Mouse (Mus musculus) liver, postnatal 0 days (tissue): ENCODE data around the gene Zdhhc12. TPM values are rescaled to one million over a fixed set of nuclear protein-coding genes. Genes with fewer than 3 reads are reported as not detected.
"Not testable (repeated sequence)": the region's sequence is repeated elsewhere in the genome, so short reads cannot be mapped to it uniquely, and the experiment has no call there.

Experiments used
- ATAC-seq: fragments of 200-750 bp; cut with Nextera tagmentation; 2 replicates; pipeline ENCODE4 v1.8.0; 2017; ENCODE audit warnings: mild to moderate bottlenecking, moderate library complexity
- DNase-seq: peaks from one replicate; pipeline ENCODE4 v3.0.0-alpha.2; 2016
- H3K27ac ChIP-seq: fragments of 300-500 bp; sonication (generic); 2 replicates; pipeline ENCODE4 v1.5.1; 2014; ENCODE audit warnings: antibody characterized with exemption, moderate library complexity, mild to moderate bottlenecking, low read depth
- H3K27me3 ChIP-seq: fragments of 300-500 bp; sonication (generic); 2 replicates; pipeline ENCODE4 v1.6.1; 2014; ENCODE audit warnings: low read length, control low read depth, mixed read lengths; ENCODE audit not compliant: insufficient read depth
- H3K36me3 ChIP-seq: fragments of 300-500 bp; sonication (generic); replicated peaks from 2 replicates; pipeline ENCODE4 v1.6.1; 2014; ENCODE audit warnings: mild to moderate bottlenecking, control low read depth, low read length, moderate library complexity, mixed read lengths; ENCODE audit not compliant: insufficient read depth
- H3K4me1 ChIP-seq: fragments of 300-500 bp; sonication (generic); 2 replicates; pipeline ENCODE4 v1.6.1; 2014; ENCODE audit warnings: antibody characterized with exemption, mild to moderate bottlenecking, control low read depth; ENCODE audit not compliant: insufficient read depth
- H3K4me2 ChIP-seq: fragments of 300-500 bp; sonication (generic); 2 replicates; pipeline ENCODE4 v1.6.1; 2014; ENCODE audit warnings: low read depth, mild to moderate bottlenecking, low read length, moderate library complexity, mixed read lengths
- H3K4me3 ChIP-seq: fragments of 300-500 bp; sonication (generic); 2 replicates; pipeline ENCODE4 v1.5.1; 2014; ENCODE audit warnings: low read depth, low read length
- H3K9ac ChIP-seq: fragments of 300-500 bp; sonication (generic); replicated peaks from 2 replicates; pipeline ENCODE4 v1.6.1; 2014; ENCODE audit warnings: mild to moderate bottlenecking, moderate library complexity
- H3K9me3 ChIP-seq: fragments of 300-500 bp; sonication (generic); 2 replicates; pipeline ENCODE4 v1.6.1; 2016; ENCODE audit warnings: mild to moderate bottlenecking, control low read depth, low read length, mixed read lengths
- CTCF ChIP-seq: sonication (generic); IDR thresholded peaks from 2 replicates; pipeline ENCODE4 v1.5.1; 2016; ENCODE audit warnings: antibody characterized with exemption, low read depth
- EP300 ChIP-seq: IDR thresholded peaks from 2 replicates; pipeline ENCODE4 v1.6.1; 2016; ENCODE audit warnings: antibody characterized with exemption, low read depth, mild to moderate bottlenecking
- WGBS: fragments of 180-500 bp; shearing (Covaris S2); extraction: QIAGEN DNeasy Blood & Tissue Kit; methylation state at CpG from one replicate; pipeline ENCODE4 v1.1.7; 2014; ENCODE audit not compliant: insufficient replicate concordance; 5-methylcytosine and 5-hydroxymethylcytosine counted together
- polyA plus RNA-seq: library from polyadenylated mRNA; unstranded; fragments of >200 nt; fragmentation: Nextera tagmentation; extraction: Ambion mirVana; gene quantifications from 2 replicates; pipeline ENCODE4 v1.2.1, GENCODE M21; 2015

Gene Zdhhc12
- polyA plus RNA-seq, 1 experiment from 2014 or later = 25.1 TPM

DNA sequence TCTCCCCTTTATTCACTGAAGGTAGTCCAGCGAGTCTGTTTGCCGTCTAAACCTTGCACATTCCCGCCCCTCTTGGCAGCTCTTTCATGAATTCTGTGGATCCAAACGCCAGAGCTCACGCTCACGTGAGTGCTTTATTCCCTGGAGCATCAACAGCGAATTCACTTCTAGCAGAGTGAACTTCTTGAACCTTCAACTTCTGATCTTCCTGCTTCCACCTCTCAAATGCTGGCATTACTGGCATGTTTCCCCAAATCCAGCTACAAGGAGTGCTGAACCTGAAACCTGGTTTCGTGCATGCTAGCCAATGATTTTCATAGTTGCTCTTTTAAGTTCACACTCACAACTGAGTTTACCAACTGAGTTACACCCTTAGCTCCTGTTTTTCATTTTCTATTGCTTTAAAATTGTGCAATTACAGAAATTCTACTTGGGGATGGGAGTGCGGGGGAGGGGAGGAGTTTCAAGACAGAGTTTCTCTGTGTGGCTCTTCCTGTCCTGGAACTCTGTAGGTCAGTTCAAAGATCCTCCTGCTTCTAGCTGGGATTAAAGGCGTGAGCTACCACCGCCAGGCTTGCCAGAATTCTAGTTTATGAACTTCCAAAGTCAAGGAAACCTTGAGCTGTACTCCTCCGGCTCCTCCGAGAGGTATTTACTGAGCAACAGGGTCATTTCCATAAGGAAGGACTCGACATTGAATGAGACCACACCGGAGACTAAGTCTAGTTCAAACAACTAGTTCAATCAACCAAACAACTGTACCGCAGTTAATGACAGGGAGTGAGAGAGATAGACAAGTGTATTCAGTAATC, 39.6 kb upstream of the Zdhhc12 start:
- DNase-seq = peak; percentile 38

DNA sequence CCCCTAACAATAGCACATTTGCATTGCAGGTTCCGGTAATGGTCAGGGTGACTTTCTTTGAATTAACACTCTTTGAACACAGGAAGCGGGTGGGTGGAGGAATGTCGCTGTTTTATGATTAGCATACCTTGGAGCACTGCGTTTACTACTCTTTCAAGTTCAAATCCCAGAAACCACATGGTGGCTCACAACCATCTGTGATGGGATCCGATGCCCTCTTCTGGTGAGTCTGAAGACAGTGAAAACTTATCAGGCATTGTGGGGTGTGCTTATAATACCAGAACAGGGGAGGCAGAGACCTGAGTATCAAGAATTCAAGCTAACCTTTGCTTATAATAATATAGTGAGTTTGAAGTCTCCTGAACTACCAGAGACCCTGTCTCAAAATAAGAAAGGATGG, 37.8 kb upstream of the Zdhhc12 start:
- H3K4me3 ChIP-seq = not testable (repeated sequence)
- WGBS = 61% methylated on average over 5 of the region's 5 CpGs

More for the DNA sequence above, 39.6 kb upstream of the Zdhhc12 start:
- H3K4me3 ChIP-seq = peak overlapping the region; percentile 69
- peak overlapping the region; percentile 64 for H3K9ac ChIP-seq
- H3K4me2 ChIP-seq = peak overlapping the region; percentile 87
- ATAC-seq = peak; percentile 49
- H3K4me1 ChIP-seq = peaks cover 16% of the 10 kb centered on the region
- peaks cover 9% of the 10 kb centered on the region; the same call in 1 of the 2 replicates for H3K36me3 ChIP-seq
- no peaks in the 10 kb centered on the region for H3K27me3 ChIP-seq
- no peak for TF ChIP-seq CTCF
- TF ChIP-seq EP300 = no peak; the same call in 1 of the 2 replicates
- H3K27ac ChIP-seq = peak overlapping the region; percentile 91
- 27% methylated on average over 16 of the region's 16 CpGs for WGBS
- no peaks in the 10 kb centered on the region for H3K9me3 ChIP-seq

DNA sequence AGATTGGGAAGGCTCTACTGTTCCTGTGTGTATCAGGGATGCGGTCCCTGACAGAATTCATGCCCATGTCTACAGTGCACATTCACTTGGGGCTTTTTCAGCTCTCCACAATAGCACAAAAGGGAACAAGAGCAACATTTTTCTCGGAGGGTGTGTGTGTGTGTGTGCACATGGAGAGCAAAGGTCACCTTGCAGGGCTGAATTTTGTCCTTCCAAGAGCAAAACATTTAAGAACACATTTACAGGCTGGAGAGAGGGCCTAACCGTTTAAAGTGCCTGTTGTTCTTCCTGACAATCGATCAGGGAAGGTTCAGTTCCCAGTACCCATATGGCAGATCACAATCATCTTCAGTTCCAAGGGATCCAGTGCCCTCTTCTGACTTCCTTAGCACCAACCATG, 36.7 kb upstream of the Zdhhc12 start:
- Histone ChIP-seq H3K9me3 (no peaks in the 10 kb centered on the region), H3K36me3 (no peaks in the 10 kb centered on the region), H3K4me3 (no peak overlapping the region), H3K9ac (no peak overlapping the region), H3K27ac (no peak overlapping the region), H3K4me2 (no peak overlapping the region), H3K27me3 (no peaks in the 10 kb centered on the region), H3K4me1 (peaks cover 17% of the 10 kb centered on the region)
- no peak for DNase-seq
- 65% methylated on average over 4 of the region's 4 CpGs for WGBS
- no peak for ATAC-seq
- TF ChIP-seq EP300 (no peak), CTCF (no peak)

More for the DNA sequence above, 37.8 kb upstream of the Zdhhc12 start:
- H3K9me3 ChIP-seq, H3K36me3 ChIP-seq, H3K27ac ChIP-seq, H3K27me3 ChIP-seq, H3K4me2 ChIP-seq, DNase-seq, H3K9ac ChIP-seq, ATAC-seq: not testable (repeated sequence)
- H3K4me1 ChIP-seq = peaks cover 16% of the 10 kb centered on the region
- peak; percentile 28; the same call in 1 of the 2 replicates for TF ChIP-seq CTCF

DNA sequence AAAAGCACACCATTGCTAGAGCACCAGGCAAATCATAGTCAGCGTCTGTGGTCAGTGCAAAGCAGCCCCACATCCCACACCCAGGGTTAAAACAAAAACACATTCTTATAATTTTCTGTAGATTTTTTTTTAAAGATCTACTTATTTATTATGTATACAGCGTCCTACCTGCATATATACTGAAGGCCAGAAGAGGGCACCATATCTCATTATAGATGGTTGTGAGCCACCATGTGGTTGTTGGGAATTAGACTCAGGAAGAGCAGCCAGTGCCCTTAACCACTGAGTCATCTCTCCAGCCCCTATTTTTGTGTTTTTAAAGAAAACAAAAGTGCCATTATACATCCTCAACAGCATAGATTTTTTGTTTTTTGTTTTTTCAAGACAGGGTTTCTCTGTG, 35.3 kb upstream of the Zdhhc12 start:
- Histone ChIP-seq H3K36me3 (no peaks in the 10 kb centered on the region), H3K9ac (no peak overlapping the region), H3K4me2 (no peak overlapping the region), H3K27ac (no peak overlapping the region), H3K4me1 (peaks cover 16% of the 10 kb centered on the region), H3K4me3 (no peak overlapping the region), H3K9me3 (no peaks in the 10 kb centered on the region), H3K27me3 (no peaks in the 10 kb centered on the region)
- TF ChIP-seq EP300 = no peak
- TF ChIP-seq CTCF = peak; percentile 83
- DNase-seq (no peak), ATAC-seq (no peak)
- 40% methylated on average over 2 of the region's 2 CpGs for WGBS

DNA sequence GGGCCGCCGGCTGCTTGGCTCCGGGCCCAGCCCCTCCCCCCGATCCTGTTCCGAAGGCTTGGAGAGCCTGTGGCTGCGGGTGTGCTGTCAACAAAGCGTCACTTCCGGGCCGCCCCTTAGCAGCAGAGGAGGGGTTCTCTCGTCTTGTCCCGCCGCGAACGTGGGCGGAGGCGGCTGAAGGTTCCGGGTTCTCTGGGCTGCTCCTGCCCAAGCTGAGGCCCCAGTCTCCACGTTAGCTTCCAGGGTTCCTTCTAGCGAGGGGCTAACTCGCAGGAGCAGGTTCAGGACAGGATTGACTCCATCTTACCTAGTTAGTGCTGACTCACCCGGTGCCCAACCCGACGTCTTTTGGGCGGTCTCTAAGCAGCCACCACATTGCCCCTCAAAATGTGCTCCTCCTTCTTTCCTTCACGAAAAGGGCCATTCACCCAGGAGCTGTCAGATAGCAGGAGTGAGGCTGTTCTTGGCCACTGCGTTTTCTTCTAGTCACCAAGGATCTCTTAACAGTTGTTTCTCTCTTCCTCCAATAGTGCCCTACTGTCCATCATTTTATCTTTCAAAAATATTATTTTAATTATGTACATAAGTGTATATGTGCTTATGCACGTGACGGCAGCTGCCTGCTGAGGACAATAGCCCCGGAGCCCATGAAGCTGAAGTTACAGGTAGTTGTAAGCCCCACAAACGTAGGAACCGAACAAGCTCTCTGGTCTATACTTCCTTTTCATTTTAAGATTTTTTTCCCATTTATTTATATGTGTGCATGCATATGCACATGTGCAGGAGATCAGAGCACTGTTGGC, 31.2 kb upstream of the Zdhhc12 start, which contains the start of gene Zer1:
Gene Zer1 (minus strand): TSS at position 114 of the 803 bp plus-strand sequence.
- Histone ChIP-seq H3K27me3 (no peaks in the 10 kb centered on the region), H3K4me1 (peaks cover 17% of the 10 kb centered on the region), H3K27ac (peak within 1 kb of the TSS; percentile 92), H3K9me3 (no peaks in the 10 kb centered on the region), H3K9ac (peak within 1 kb of the TSS; percentile 85), H3K36me3 (0 out of 2 replicates have a peak, but pooled peaks cover 3% of the 10 kb centered on the region), H3K4me3 (peak within 1 kb of the TSS; percentile 66), H3K4me2 (peak within 1 kb of the TSS; percentile 96)
- ATAC-seq (peak; percentile 98), DNase-seq (peak; percentile 97)
- TF ChIP-seq CTCF (no peak), EP300 (peak; percentile 65; the same call in 1 of the 2 replicates)
- 11% methylated on average over 30 of the region's 31 CpGs for WGBS
